Mouse (Mus musculus): ENCODE data around the gene Lrrc49. TPM values are rescaled to one million over a fixed set of nuclear protein-coding genes. Genes with fewer than 3 reads are reported as not detected.

Gene Lrrc49
- polyA plus RNA-seq, 1 experiment from 2014 or later: 9.4 TPM

DNA sequence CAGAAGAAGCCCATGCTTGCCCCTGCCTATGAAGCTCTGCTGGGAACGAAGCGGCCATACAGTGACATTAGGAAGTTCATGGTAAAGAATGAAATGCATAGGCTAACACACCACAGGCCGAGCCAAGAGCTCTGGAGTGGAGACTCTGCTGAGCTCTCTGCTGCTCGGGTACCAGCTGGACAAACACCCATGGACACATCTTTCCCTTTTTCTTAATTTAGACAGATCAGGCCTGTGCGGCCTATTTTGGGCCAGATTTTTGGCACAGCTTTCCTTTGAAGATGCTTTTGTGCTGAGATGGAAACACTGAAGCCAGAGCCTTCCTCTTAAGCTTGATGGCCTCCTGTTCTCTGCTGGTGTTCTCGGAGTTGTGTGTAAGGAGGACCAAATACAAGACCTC, 95.0 kb downstream of the Lrrc49 start:
- Histone ChIP-seq H3K4me3 (no peak overlapping the region), H3K36me3 (peaks cover 3% of the 10 kb centered on the region; the same call in 1 of the 2 replicates), H3K4me2 (no peak overlapping the region), H3K9ac (no peak overlapping the region), H3K27ac (no peak overlapping the region), H3K9me3 (replicated peaks) (no peaks in the 10 kb centered on the region), H3K27me3 (no peaks in the 10 kb centered on the region), H3K4me1 (replicated peaks) (0 out of 2 replicates have a peak, but pooled peaks cover 4% of the 10 kb centered on the region)
- no peak for ATAC-seq (replicated peaks; ENCODE audit: insufficient number of reproducible peaks, insufficient read depth, low FRiP score, low read depth)
- 77% methylated on average over 6 of the region's 6 CpGs for WGBS

DNA sequence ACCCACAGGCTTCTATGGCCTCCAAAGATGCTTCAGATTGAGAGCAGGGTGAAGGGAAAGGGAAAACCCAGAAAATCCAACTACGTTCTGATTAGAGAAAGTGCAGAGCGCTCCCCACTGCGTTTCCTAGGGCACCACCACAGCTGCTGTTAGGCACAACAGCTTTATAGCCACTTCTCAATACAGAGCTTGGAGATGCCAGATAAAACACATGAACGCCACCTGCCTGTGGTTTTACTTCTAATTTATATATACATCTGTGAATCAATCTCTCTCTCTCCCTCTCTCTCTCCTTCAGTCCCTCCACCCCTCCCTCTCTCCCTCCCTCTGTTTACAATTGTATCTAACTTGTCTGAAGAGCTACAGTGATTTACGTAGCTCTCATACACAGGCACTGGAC, 95.6 kb downstream of the Lrrc49 start:
- Histone ChIP-seq H3K4me1 (replicated peaks) (0 out of 2 replicates have a peak, but pooled peaks cover 4% of the 10 kb centered on the region), H3K9ac (no peak overlapping the region), H3K9me3 (replicated peaks) (no peaks in the 10 kb centered on the region), H3K27me3 (no peaks in the 10 kb centered on the region), H3K36me3 (peaks cover 3% of the 10 kb centered on the region; the same call in 1 of the 2 replicates), H3K4me2 (no peak overlapping the region), H3K27ac (no peak overlapping the region), H3K4me3 (no peak overlapping the region)
- WGBS: 75% methylated on average over 5 of the region's 5 CpGs
- ATAC-seq (replicated peaks; ENCODE audit: insufficient number of reproducible peaks, insufficient read depth, low FRiP score, low read depth): no peak

DNA sequence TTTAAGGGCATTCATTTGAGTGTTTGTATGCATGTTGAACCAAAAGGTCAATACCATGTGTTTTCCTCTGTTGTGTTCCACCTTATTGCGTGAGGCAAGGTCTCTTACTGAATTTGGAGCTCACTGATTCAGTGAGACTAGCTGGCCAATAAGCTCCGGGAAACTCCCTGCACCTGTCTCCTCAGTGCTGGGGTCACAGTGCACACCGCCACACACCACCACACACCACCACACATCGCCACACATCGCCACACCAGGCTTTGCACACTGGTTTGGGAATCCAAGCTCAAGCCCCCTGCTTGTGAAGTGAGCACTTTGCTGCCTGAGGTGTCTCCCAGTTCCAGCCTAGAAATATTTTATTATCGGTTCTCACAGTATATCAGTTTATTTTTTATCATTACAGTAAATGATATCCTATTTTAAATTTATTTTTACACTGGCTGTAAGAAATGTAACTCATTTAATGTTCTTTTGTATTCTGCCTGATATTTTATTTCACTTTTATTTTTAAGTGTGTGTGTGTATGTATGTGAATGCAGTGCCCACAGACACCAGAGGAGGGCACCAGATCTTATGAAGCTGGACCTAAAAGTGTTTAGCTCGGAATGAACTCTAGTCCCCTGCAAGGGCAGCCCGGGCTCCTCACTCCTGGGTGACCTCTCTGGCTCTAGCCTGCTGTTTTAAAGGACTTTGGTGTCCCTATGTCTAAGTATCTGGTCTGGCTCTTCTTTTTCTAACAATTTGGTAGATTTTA, 96.9 kb downstream of the Lrrc49 start:
- H3K9me3 ChIP-seq (replicated peaks): no peaks in the 10 kb centered on the region
- no peaks in the 10 kb centered on the region for H3K27me3 ChIP-seq
- no peak overlapping the region for H3K9ac ChIP-seq
- no peak for ATAC-seq (replicated peaks; ENCODE audit: insufficient number of reproducible peaks, insufficient read depth, low FRiP score, low read depth)
- no peak overlapping the region for H3K27ac ChIP-seq
- WGBS: 91% methylated on average over 8 of the region's 8 CpGs
- no peak overlapping the region for H3K4me2 ChIP-seq
- 0 out of 2 replicates have a peak, but pooled peaks cover 4% of the 10 kb centered on the region for H3K4me1 ChIP-seq (replicated peaks)
- no peak overlapping the region for H3K4me3 ChIP-seq
- H3K36me3 ChIP-seq: peaks cover 3% of the 10 kb centered on the region; the same call in 1 of the 2 replicates

DNA sequence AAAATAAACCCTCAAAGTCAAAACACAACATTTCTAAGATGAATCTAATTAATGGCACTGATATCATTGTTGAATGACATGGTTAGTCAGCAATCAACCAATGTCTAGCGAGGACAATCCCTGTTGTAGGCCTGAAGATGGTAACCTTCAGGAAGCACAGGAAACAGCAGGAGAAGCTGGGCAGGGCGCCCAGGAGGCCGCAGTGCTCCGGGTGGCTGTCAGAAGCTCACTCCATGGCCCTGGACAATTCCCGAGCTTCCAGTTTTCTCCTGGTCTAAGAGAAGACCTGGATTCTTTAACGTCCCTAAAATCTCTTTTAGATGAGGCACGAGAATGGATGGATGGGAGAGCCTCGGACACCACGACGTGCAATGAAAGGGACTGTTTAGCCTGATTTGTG, 99.0 kb downstream of the Lrrc49 start:
- no peak overlapping the region for H3K4me3 ChIP-seq
- H3K27ac ChIP-seq: no peak overlapping the region
- peaks cover 10% of the 10 kb centered on the region; the same call in 1 of the 2 replicates for H3K4me1 ChIP-seq (replicated peaks)
- H3K4me2 ChIP-seq: no peak overlapping the region
- no peaks in the 10 kb centered on the region for H3K27me3 ChIP-seq
- H3K36me3 ChIP-seq: peaks cover 3% of the 10 kb centered on the region; the same call in 1 of the 2 replicates
- no peaks in the 10 kb centered on the region for H3K9me3 ChIP-seq (replicated peaks)
- 79% methylated on average over 10 of the region's 10 CpGs for WGBS
- no peak overlapping the region for H3K9ac ChIP-seq
- ATAC-seq (replicated peaks; ENCODE audit: insufficient number of reproducible peaks, insufficient read depth, low FRiP score, low read depth): no peak

DNA sequence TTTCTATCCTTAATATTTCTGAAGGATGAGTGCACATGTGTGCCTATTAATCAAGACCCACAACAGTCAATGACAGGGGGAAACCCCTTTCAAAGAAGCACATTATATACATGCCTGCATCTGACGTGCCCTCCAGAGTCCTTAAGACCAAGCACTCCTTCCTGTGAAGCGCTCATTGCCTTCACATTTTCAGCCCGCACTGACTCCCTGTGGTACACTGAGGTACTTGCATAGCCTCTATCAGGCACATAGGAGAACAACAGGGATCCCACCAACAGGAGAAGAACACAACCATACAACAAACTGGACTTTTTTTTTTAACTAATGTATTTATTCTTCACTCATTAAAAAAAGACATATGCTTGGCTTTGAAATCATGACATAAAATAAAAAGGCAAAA, 101.0 kb downstream of the Lrrc49 start:
- H3K9ac ChIP-seq: no peak overlapping the region
- WGBS: 76% methylated on average over 3 of the region's 3 CpGs
- H3K9me3 ChIP-seq (replicated peaks): no peaks in the 10 kb centered on the region
- no peak overlapping the region for H3K27ac ChIP-seq
- H3K36me3 ChIP-seq: peaks cover 3% of the 10 kb centered on the region; the same call in 1 of the 2 replicates
- H3K27me3 ChIP-seq: no peaks in the 10 kb centered on the region
- H3K4me3 ChIP-seq: no peak overlapping the region
- peaks cover 10% of the 10 kb centered on the region; the same call in 1 of the 2 replicates for H3K4me1 ChIP-seq (replicated peaks)
- no peak for ATAC-seq (replicated peaks; ENCODE audit: insufficient number of reproducible peaks, insufficient read depth, low FRiP score, low read depth)
- no peak overlapping the region for H3K4me2 ChIP-seq

DNA sequence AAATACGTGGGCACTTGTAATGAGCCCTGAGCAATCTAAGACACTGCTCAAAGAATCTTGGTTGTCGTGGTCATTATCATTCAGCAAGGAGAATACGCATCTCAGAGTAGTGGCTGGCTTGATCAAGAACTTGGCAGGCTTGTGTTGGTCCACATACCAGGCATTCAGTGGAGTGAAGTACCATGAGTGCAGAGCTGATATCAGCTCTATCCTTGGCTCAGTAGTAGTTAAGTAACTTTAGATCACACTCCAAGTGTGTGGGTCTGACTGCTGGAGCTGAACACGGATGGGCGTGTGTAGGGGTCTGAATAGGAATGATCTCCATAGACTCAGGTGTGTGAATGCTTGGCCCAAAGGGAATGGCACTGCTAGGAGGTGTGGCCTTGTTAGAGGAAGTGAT, 102.8 kb downstream of the Lrrc49 start:
- H3K9ac ChIP-seq: no peak overlapping the region
- no peaks in the 10 kb centered on the region for H3K9me3 ChIP-seq (replicated peaks)
- no peaks in the 10 kb centered on the region; the same call in 1 of the 2 replicates for H3K36me3 ChIP-seq
- no peaks in the 10 kb centered on the region for H3K27me3 ChIP-seq
- no peak overlapping the region for H3K4me2 ChIP-seq
- H3K27ac ChIP-seq: no peak overlapping the region
- H3K4me1 ChIP-seq (replicated peaks): peaks cover 10% of the 10 kb centered on the region; the same call in 1 of the 2 replicates
- peak; percentile 47; the same call in 1 of the 2 replicates for ATAC-seq (replicated peaks; ENCODE audit: insufficient number of reproducible peaks, insufficient read depth, low FRiP score, low read depth)
- 65% methylated on average over 5 of the region's 5 CpGs for WGBS
- no peak overlapping the region for H3K4me3 ChIP-seq

DNA sequence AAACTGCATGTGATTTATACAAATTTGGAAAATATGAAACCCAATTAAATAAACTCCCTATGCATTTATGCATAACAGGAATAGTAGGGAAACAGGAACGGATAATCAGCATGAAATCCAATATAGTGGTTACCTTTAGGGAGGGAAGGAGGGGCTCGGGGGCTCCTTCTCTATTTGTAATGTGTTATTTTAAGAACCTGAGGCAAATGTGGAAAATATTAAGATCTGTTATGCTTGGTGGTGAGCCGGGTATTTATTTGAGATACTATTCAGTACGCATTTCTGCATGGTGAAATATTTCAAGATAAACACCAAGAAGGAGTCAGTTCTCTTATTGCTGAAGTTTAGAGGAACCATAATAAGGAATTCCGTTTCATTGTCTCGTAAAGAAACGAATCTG, 105.4 kb downstream of the Lrrc49 start:
- H3K36me3 ChIP-seq: no peaks in the 10 kb centered on the region; the same call in 1 of the 2 replicates
- no peak overlapping the region for H3K4me3 ChIP-seq

DNA sequence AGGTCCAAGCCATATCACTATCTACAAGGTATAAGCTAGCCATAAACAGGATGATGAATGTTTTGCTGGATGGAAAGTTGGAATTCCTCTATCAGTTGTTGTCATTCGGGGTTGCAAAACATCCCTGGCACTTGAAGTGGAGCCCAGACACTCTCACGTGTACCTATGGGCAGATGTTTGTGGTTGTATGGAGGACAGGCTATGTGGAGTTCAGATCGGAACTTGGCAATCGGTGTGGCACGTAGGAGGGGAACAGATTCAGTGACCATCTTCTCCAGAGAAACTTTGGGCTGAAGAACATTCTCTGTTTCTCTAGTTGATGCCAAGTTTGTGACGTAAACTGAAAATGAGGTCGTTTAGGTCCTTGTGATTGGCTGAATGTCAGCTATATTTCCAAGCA, 114.9 kb downstream of the Lrrc49 start:
- H3K27ac ChIP-seq: no peak overlapping the region
- no peak for ATAC-seq (replicated peaks; ENCODE audit: insufficient number of reproducible peaks, insufficient read depth, low FRiP score, low read depth)
- 80% methylated on average over 7 of the region's 7 CpGs for WGBS
- H3K9me3 ChIP-seq (replicated peaks): no peaks in the 10 kb centered on the region
- no peak overlapping the region for H3K4me3 ChIP-seq
- no peak overlapping the region for H3K9ac ChIP-seq
- no peaks in the 10 kb centered on the region for H3K4me1 ChIP-seq (replicated peaks)
- H3K27me3 ChIP-seq: no peaks in the 10 kb centered on the region
- no peak overlapping the region for H3K4me2 ChIP-seq
- no peaks in the 10 kb centered on the region for H3K36me3 ChIP-seq

More for the DNA sequence above, 105.4 kb downstream of the Lrrc49 start:
- no peak overlapping the region for H3K4me2 ChIP-seq
- H3K9me3 ChIP-seq (replicated peaks): no peaks in the 10 kb centered on the region
- no peak overlapping the region for H3K27ac ChIP-seq
- H3K9ac ChIP-seq: no peak overlapping the region
- ATAC-seq (replicated peaks; ENCODE audit: insufficient number of reproducible peaks, insufficient read depth, low FRiP score, low read depth): no peak
- 69% methylated on average over 7 of the region's 7 CpGs for WGBS
- H3K27me3 ChIP-seq: no peaks in the 10 kb centered on the region
- peaks cover 6% of the 10 kb centered on the region; the same call in 1 of the 2 replicates for H3K4me1 ChIP-seq (replicated peaks)

DNA sequence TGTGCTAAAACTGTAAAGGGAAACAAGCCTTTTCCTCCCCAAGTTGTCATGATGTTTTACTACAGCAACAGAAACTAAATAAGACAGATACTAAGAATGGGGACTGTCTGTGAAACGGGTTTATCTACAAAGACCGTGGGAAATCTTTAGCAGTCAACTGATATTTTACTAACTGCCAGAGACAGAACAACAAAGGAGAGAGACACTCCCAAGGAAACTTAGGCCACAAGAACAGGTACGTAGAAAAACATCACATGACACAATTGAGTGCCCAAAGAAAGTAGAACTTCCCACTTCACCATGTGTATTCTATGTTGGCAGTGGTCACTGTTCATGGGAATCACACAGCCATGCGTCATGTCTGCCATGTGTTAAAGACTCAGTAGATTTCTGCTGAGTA, 116.2 kb downstream of the Lrrc49 start:
- H3K4me2 ChIP-seq: no peak overlapping the region
- no peaks in the 10 kb centered on the region for H3K4me1 ChIP-seq (replicated peaks)
- no peaks in the 10 kb centered on the region for H3K27me3 ChIP-seq
- no peaks in the 10 kb centered on the region for H3K9me3 ChIP-seq (replicated peaks)
- WGBS: 84% methylated on average over 4 of the region's 4 CpGs
- ATAC-seq (replicated peaks; ENCODE audit: insufficient number of reproducible peaks, insufficient read depth, low FRiP score, low read depth): no peak
- H3K27ac ChIP-seq: no peak overlapping the region
- no peak overlapping the region for H3K9ac ChIP-seq
- H3K36me3 ChIP-seq: no peaks in the 10 kb centered on the region
- no peak overlapping the region for H3K4me3 ChIP-seq

DNA sequence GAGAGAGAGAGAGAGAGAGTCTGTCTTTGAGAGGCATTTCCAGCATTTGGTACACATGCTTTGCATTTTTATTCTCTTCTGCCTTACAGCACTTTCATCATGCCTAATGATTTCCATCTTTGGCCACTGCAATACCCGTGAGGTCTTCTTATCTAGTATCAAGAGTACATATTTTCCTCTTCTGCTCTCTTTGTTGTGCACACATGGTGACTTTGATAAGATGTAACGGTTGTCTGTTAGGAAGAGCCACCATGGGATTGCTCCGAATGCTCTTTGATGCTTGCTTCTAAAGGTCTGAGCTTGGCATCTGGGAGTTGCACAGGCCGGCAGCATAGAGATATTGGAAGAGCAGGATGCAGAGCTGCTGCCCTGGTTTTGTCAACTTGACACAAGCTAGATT, 116.9 kb downstream of the Lrrc49 start:
- no peaks in the 10 kb centered on the region for H3K9me3 ChIP-seq (replicated peaks)
- no peak overlapping the region for H3K4me3 ChIP-seq
- no peak overlapping the region for H3K9ac ChIP-seq
- ATAC-seq (replicated peaks; ENCODE audit: insufficient number of reproducible peaks, insufficient read depth, low FRiP score, low read depth): no peak
- H3K4me1 ChIP-seq (replicated peaks): no peaks in the 10 kb centered on the region
- no peaks in the 10 kb centered on the region for H3K27me3 ChIP-seq
- WGBS: 49% methylated on average over 4 of the region's 4 CpGs
- H3K36me3 ChIP-seq: no peaks in the 10 kb centered on the region
- no peak overlapping the region for H3K27ac ChIP-seq
- H3K4me2 ChIP-seq: no peak overlapping the region

DNA sequence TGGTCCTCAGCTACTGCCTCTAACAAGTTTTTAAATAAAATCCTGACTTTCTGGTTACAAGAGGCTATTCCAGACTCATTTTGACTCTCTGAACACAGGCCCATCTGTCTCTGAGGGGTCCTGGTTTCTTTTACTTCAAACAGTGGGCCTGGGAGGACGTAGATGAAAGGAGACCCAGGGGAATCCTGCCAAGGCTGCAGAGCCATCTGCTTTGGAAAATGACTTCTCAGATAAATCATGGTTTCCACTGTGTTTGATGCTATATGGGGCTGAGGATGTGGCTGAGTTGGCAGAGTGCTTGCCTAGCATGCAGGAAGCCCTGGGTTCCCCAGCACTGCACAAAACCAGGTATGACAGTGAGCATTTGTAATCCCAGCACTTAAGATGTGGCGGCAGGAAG, 118.6 kb downstream of the Lrrc49 start:
- ATAC-seq (replicated peaks; ENCODE audit: insufficient number of reproducible peaks, insufficient read depth, low FRiP score, low read depth): no peak
- Histone ChIP-seq H3K4me3 (no peak overlapping the region), H3K4me2 (no peak overlapping the region), H3K27me3 (no peaks in the 10 kb centered on the region), H3K4me1 (replicated peaks) (no peaks in the 10 kb centered on the region), H3K9ac (no peak overlapping the region), H3K27ac (no peak overlapping the region), H3K36me3 (no peaks in the 10 kb centered on the region), H3K9me3 (replicated peaks) (no peaks in the 10 kb centered on the region)
- 72% methylated on average over 2 of the region's 2 CpGs for WGBS

DNA sequence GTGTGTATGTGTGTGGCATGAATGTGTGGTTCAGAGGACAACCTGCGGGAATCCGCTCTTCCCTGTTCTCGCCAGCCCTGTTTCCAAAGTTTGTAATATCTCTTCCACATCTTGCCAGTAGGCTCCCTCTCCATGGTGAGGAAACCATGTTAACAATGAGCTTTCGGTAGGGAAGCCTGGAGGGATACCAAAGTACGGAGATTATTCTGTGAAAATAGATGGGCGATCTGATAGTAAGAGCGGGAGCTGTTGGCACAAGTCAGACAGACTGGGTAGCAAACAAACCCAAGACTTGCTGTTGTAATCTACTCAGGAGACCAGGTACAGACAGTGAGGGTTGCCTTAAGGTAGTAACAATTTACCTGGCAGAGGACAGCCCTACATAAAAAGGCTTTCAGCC, 124.1 kb downstream of the Lrrc49 start:
- 88% methylated on average over 7 of the region's 7 CpGs for WGBS

More for the DNA sequence above, 124.1 kb downstream of the Lrrc49 start:
- Histone ChIP-seq H3K4me2 (no peak overlapping the region), H3K36me3 (no peaks in the 10 kb centered on the region), H3K27me3 (no peaks in the 10 kb centered on the region), H3K27ac (no peak overlapping the region), H3K4me3 (no peak overlapping the region), H3K9ac (no peak overlapping the region), H3K4me1 (replicated peaks) (no peaks in the 10 kb centered on the region), H3K9me3 (replicated peaks) (no peaks in the 10 kb centered on the region)
- no peak for ATAC-seq (replicated peaks; ENCODE audit: insufficient number of reproducible peaks, insufficient read depth, low FRiP score, low read depth)

Data from heart, embryonic 15.5 days (tissue).